Mouse (Mus musculus): Measurements from ENCODE around the gene 1810010D01Rik.

The 1810010D01Rik gene

GRCm38 (mm10) chr7:145173563-145173962 is 34.4 kb downstream of the 1810010D01Rik start:
- DNase-seq (ENCODE audit: low read depth) = no peak

DNA sequence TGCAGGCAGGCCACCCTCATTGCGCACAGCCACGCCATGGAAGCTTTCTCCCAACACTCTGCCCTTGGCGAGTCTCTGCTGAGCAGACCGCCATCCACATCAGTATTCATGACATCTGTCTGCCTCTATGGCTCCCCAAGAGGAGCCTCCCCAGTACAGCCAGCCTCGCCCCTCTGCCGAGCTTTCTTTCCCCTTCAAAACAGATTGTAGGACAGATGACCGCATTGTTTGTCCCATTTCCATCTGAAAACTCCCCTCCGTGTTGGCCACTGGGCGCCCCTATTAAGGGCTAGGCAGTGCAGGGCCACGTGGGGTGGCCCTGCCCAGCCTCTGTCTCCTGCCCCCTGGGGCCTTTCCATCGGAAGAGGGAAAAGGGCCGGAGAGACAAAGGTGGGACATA is 34.8 kb downstream of the 1810010D01Rik start:
- no peak for DNase-seq (ENCODE audit: low read depth)

DNA sequence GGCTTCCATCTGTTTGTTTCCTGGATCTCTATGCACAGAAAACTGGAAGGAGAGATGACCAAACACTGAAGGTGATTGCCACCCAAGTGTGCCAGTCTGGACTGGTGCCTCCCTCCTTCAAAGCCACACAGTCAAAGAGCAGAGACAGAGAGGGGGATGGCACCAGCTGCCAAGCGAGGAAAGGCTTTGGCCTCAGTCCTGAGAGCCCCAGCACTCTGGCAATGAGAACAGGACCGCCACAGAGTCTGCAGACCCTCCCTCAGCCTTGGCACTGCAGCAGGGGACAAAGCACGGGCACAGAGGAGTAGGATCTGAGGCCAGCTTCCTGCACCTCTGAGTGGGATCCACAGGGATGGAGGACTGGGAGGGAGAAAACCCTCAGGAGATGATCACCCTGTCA is 38.2 kb downstream of the 1810010D01Rik start:
- no peak for DNase-seq (ENCODE audit: low read depth)

DNA sequence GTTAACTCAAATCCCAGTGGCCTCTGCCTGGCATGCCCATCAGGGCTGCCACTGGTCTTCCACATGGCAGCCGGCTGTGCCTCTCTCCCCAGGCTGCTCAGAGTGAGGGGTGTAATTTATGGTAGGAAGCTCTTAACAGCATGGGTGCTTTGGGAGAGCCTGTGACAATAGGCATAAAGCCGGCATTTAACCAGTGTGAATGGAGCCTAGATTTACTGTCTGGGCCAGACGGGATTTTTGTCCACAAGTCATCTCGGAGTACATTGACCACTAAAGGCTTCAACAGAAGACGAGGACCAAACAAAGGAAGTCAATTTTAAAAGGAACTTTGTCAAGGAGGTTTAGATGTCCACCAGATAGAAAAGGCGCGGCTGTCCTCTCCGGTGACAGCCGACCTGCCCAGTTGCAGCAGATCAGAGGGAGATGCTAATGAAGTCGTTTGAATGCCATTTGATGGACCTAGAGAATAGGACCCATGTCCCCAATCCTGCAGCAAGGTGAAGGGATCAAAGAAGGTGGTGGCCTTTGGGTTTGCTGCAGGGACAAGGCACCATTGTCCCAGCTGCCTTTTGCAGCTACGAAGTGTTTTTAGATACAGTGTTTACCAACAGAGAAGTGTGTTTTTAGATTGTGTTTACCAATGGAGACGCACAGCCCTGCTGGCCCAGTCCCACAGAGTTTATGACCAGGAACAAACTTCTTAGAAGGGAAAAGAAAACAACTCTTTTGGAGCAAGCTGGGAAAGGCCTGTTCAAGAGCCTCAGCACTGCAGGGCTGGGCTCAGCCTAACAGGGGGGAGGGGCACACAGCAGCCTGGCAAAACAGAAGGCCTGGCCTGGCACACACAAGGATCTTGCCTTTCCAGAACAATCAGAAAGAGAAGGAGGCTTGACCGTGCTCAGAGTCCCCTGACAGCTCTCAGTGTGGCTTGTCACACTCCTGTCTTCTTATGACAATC is 48.4 kb downstream of the 1810010D01Rik start:
- no peak for DNase-seq (ENCODE audit: low read depth)
